Mouse (Mus musculus): ENCODE data around the gene Rab24. TPM values are rescaled to one million over a fixed set of nuclear protein-coding genes. Genes with fewer than 3 reads are reported as not detected.
A peak's percentile ranks its signal among the peaks of the same experiment; 100 is the strongest.

The Rab24 gene
- polyA plus RNA-seq, 1 experiment: 54.3 TPM

DNA sequence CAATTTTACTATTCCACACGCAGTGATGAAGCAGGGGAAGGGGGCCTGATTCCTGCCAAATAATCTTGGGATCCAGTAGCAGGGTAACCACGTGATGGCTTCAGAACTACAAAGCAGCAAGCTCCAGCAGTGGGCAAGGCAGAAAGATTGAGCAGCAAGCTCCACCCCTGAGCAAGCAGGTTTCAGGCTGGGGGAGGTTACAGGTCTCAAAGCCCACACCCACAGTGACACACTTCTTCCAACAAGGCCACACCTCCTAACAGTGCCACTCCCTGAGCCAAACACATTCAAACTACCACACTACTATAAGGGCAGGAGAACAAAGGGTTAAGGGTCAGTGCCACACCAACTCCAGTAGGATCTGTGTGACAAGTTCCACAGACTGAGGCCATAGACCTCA lies 17.5 kb upstream of the Rab24 start:
- no peak overlapping the region for H3ac ChIP-seq (ENCODE audit: control insufficient read depth, insufficient read length, low read depth)
- no peaks in the 10 kb centered on the region for H3K79me3 ChIP-seq (ENCODE audit: low read depth)
- H3K79me2 ChIP-seq (ENCODE audit: control insufficient read depth, insufficient read depth): no peaks in the 10 kb centered on the region
- peaks cover 5% of the 10 kb centered on the region for H3K36me3 ChIP-seq (ENCODE audit: control insufficient read depth, insufficient read depth)
- no peak overlapping the region for H3K4me3 ChIP-seq (ENCODE audit: insufficient read depth, poor library complexity, severe bottlenecking)
- no peaks in the 10 kb centered on the region for H3K27me3 ChIP-seq (ENCODE audit: control insufficient read depth, insufficient read depth, insufficient read length)
- TF ChIP-seq MYOG (IDR thresholded peaks at IDR 0.05; ENCODE audit: control insufficient read depth, extremely low read depth, insufficient read length) (no peak), USF1 (IDR thresholded peaks at IDR 0.05; ENCODE audit: low read depth) (peak; percentile 60), CTCF (IDR thresholded peaks at IDR 0.05; ENCODE audit: control insufficient read depth, insufficient read depth, insufficient read length) (no peak), CEBPB (IDR thresholded peaks at IDR 0.05; ENCODE audit: low read depth) (no peak)

- no peak overlapping the region for H3ac ChIP-seq (ENCODE audit: control insufficient read depth, insufficient read length, low read depth)
- H3K36me3 ChIP-seq (ENCODE audit: control insufficient read depth, insufficient read depth): no peaks in the 10 kb centered on the region
- no peaks in the 10 kb centered on the region for H3K27me3 ChIP-seq (ENCODE audit: control insufficient read depth, insufficient read depth, insufficient read length)
- H3K79me3 ChIP-seq (ENCODE audit: low read depth): no peaks in the 10 kb centered on the region
- H3K4me3 ChIP-seq (ENCODE audit: insufficient read depth, poor library complexity, severe bottlenecking): no peak overlapping the region
- no peak for TF ChIP-seq CEBPB (IDR thresholded peaks at IDR 0.05; ENCODE audit: low read depth)
- no peak for TF ChIP-seq FOSL1 (IDR thresholded peaks at IDR 0.05; ENCODE audit: insufficient read depth, low read length, poor library complexity, severe bottlenecking)
- TF ChIP-seq MYOD1 (IDR thresholded peaks at IDR 0.05; ENCODE audit: control insufficient read depth, insufficient read length, low read depth): no peak
- TF ChIP-seq MYOG (IDR thresholded peaks at IDR 0.05; ENCODE audit: control insufficient read depth, extremely low read depth, insufficient read length): no peak
- TF ChIP-seq MAX (IDR thresholded peaks at IDR 0.05): no peak
- TF ChIP-seq CTCF (IDR thresholded peaks at IDR 0.05; ENCODE audit: control insufficient read depth, insufficient read depth, insufficient read length): no peak
- no peak for TF ChIP-seq USF1 (IDR thresholded peaks at IDR 0.05; ENCODE audit: low read depth)
- no peaks in the 10 kb centered on the region for H3K79me2 ChIP-seq (ENCODE audit: control insufficient read depth, insufficient read depth)
These were observed 16.6 kb upstream of the Rab24 start for GRCm38 (mm10) chr13:55338131-55339054.

GRCm38 (mm10) chr13:55337341-55337975 lies 15.7 kb upstream of the Rab24 start:
- Histone ChIP-seq H3K4me3 (ENCODE audit: insufficient read depth, poor library complexity, severe bottlenecking) (no peak overlapping the region), H3K36me3 (ENCODE audit: control insufficient read depth, insufficient read depth) (no peaks in the 10 kb centered on the region), H3ac (ENCODE audit: control insufficient read depth, insufficient read length, low read depth) (no peak overlapping the region), H3K79me3 (ENCODE audit: low read depth) (no peaks in the 10 kb centered on the region), H3K27me3 (ENCODE audit: control insufficient read depth, insufficient read depth, insufficient read length) (no peaks in the 10 kb centered on the region), H3K79me2 (ENCODE audit: control insufficient read depth, insufficient read depth) (no peaks in the 10 kb centered on the region)
- TF ChIP-seq MYOD1 (IDR thresholded peaks at IDR 0.05; ENCODE audit: control insufficient read depth, insufficient read length, low read depth) (no peak), CTCF (IDR thresholded peaks at IDR 0.05; ENCODE audit: control insufficient read depth, insufficient read depth, insufficient read length) (no peak), CEBPB (IDR thresholded peaks at IDR 0.05; ENCODE audit: low read depth) (no peak), MAX (IDR thresholded peaks at IDR 0.05) (no peak), FOSL1 (IDR thresholded peaks at IDR 0.05; ENCODE audit: insufficient read depth, low read length, poor library complexity, severe bottlenecking) (no peak), MYOG (IDR thresholded peaks at IDR 0.05; ENCODE audit: control insufficient read depth, extremely low read depth, insufficient read length) (no peak), USF1 (IDR thresholded peaks at IDR 0.05; ENCODE audit: low read depth) (no peak)

- Histone ChIP-seq H3ac (ENCODE audit: control insufficient read depth, insufficient read length, low read depth) (no peak overlapping the region), H3K36me3 (ENCODE audit: control insufficient read depth, insufficient read depth) (no peaks in the 10 kb centered on the region), H3K79me2 (ENCODE audit: control insufficient read depth, insufficient read depth) (no peaks in the 10 kb centered on the region), H3K4me3 (ENCODE audit: insufficient read depth, poor library complexity, severe bottlenecking) (no peak overlapping the region), H3K27me3 (ENCODE audit: control insufficient read depth, insufficient read depth, insufficient read length) (no peaks in the 10 kb centered on the region), H3K79me3 (ENCODE audit: low read depth) (no peaks in the 10 kb centered on the region)
- TF ChIP-seq CEBPB (IDR thresholded peaks at IDR 0.05; ENCODE audit: low read depth): no peak
These were observed 14.0 kb upstream of the Rab24 start for GRCm38 (mm10) chr13:55335701-55336100.

- Histone ChIP-seq H3K4me3 (ENCODE audit: insufficient read depth, poor library complexity, severe bottlenecking) (no peak overlapping the region), H3ac (ENCODE audit: control insufficient read depth, insufficient read length, low read depth) (no peak overlapping the region), H3K36me3 (ENCODE audit: control insufficient read depth, insufficient read depth) (no peaks in the 10 kb centered on the region), H3K79me3 (ENCODE audit: low read depth) (peaks cover 2% of the 10 kb centered on the region), H3K79me2 (ENCODE audit: control insufficient read depth, insufficient read depth) (peaks cover 16% of the 10 kb centered on the region), H3K27me3 (ENCODE audit: control insufficient read depth, insufficient read depth, insufficient read length) (no peaks in the 10 kb centered on the region)
- TF ChIP-seq CTCF (IDR thresholded peaks at IDR 0.05; ENCODE audit: control insufficient read depth, insufficient read depth, insufficient read length): no peak
- TF ChIP-seq FOSL1 (IDR thresholded peaks at IDR 0.05; ENCODE audit: insufficient read depth, low read length, poor library complexity, severe bottlenecking): no peak
- TF ChIP-seq MYOG (IDR thresholded peaks at IDR 0.05; ENCODE audit: control insufficient read depth, extremely low read depth, insufficient read length): no peak
- no peak for TF ChIP-seq MAX (IDR thresholded peaks at IDR 0.05)
- no peak for TF ChIP-seq USF1 (IDR thresholded peaks at IDR 0.05; ENCODE audit: low read depth)
- TF ChIP-seq CEBPB (IDR thresholded peaks at IDR 0.05; ENCODE audit: low read depth): no peak
These were observed 10.6 kb upstream of the Rab24 start for GRCm38 (mm10) chr13:55332331-55332730.
